ENCODE assay signal across 25 mouse cellular contexts in genomic region chr10:86137106-86137505, GRCm38 (mm10).
A peak's percentile ranks its signal among the peaks of the same experiment; 100 is the strongest.
DNase-seq lines count a peak whose midpoint lies in the region; ATAC-seq lines count a peak whose summit lies in the region.
"Had no signal": no experiment of that assay in that cellular context is flagged by ENCODE, and none has a peak within 500 bp of the region (broad histone marks: within the 10 kb centered on the region; RNA-seq: fewer than 3 reads in every experiment).

No protein-coding gene starts in this region.

- 38% methylated on average over 3 of the region's 3 CpGs for WGBS in heart, embryonic 12.5 days
- WGBS in lung, embryonic 15.5 days, result 7% methylated on average over 3 of the region's 3 CpGs

- no peak overlapping the region for H3K4me2 ChIP-seq in heart, embryonic 12.5 days
- no peak overlapping the region for H3K4me2 ChIP-seq in lung, embryonic 15.5 days
- H3K4me2 ChIP-seq: embryonic facial prominence, embryonic 13.5 days; forebrain, embryonic 12.5 days; forebrain, embryonic 15.5 days; heart, embryonic 13.5 days; hindbrain, embryonic 12.5 days; hindbrain, embryonic 15.5 days had no signal

- no peaks in the 10 kb centered on the region for H3K9me3 ChIP-seq in heart, embryonic 12.5 days (replicated peaks)
- H3K9me3 ChIP-seq in lung, embryonic 15.5 days, result no peaks in the 10 kb centered on the region
- H3K9me3 ChIP-seq: embryonic facial prominence, embryonic 10.5 days; embryonic facial prominence, embryonic 13.5 days; forebrain, embryonic 12.5 days; forebrain, embryonic 15.5 days; heart, embryonic 13.5 days; hindbrain, embryonic 12.5 days; hindbrain, embryonic 15.5 days had no signal

- no peak for ATAC-seq in heart, embryonic 12.5 days (ENCODE audit: insufficient number of reproducible peaks, low FRiP score)
- ATAC-seq in lung, embryonic 15.5 days (ENCODE audit: borderline replicate concordance, extremely low read depth, low FRiP score, low TSS enrichment), result no peak
- ATAC-seq: activated CD4-positive, CD25-positive, alpha-beta regulatory T cell, adult 4 months; forebrain, embryonic 15.5 days had no signal

- H3K36me3 ChIP-seq in heart, embryonic 12.5 days, result no peaks in the 10 kb centered on the region
- H3K36me3 ChIP-seq in lung, embryonic 15.5 days, result no peaks in the 10 kb centered on the region
- H3K36me3 ChIP-seq: embryonic facial prominence, embryonic 10.5 days; embryonic facial prominence, embryonic 13.5 days; forebrain, embryonic 12.5 days; forebrain, embryonic 15.5 days; heart, embryonic 13.5 days; hindbrain, embryonic 12.5 days; hindbrain, embryonic 15.5 days had no signal

- no peak overlapping the region for H3K27ac ChIP-seq in heart, embryonic 12.5 days (ENCODE audit: poor library complexity, severe bottlenecking)
- H3K27ac ChIP-seq in lung, embryonic 15.5 days, result 0 out of 2 replicates have a peak overlapping the region, but pooled peaks have one; percentile 3
- H3K27ac ChIP-seq: embryonic facial prominence, embryonic 10.5 days; embryonic facial prominence, embryonic 13.5 days; forebrain, embryonic 12.5 days; forebrain, embryonic 15.5 days; heart, embryonic 13.5 days; hindbrain, embryonic 12.5 days; hindbrain, embryonic 15.5 days had no signal

- DNase-seq in heart, adult 11 months, result peak; percentile 76
- peak; percentile 1 for DNase-seq in kidney, postnatal 10 days
- DNase-seq in kidney, adult 9 months, result no peak
- DNase-seq in lung, postnatal 25 days (ENCODE audit: low spot score), result no peak
- DNase-seq in lung, postnatal 10 days, result peak; percentile 12
- DNase-seq in gastrocnemius, postnatal 25 days, result no peak
- DNase-seq: adrenal gland, adult 8-10 months; adrenal gland, postnatal 25 days; cerebellum, adult 11-12 months; cerebellum, adult 8-10 months; cerebellum, postnatal 10 days; cerebellum, postnatal 36 days; embryo, embryonic 11 days; gastrocnemius, postnatal 36 days had no signal

- H3K4me3 ChIP-seq in heart, embryonic 12.5 days, result no peak overlapping the region
- H3K4me3 ChIP-seq in lung, embryonic 15.5 days, result no peak overlapping the region
- H3K4me3 ChIP-seq: embryonic facial prominence, embryonic 10.5 days; embryonic facial prominence, embryonic 13.5 days; erythroblast, embryonic 14.5 days; forebrain, embryonic 12.5 days; forebrain, embryonic 15.5 days; heart, embryonic 13.5 days; hindbrain, embryonic 12.5 days; hindbrain, embryonic 15.5 days had no signal

- H3K27me3 ChIP-seq in heart, embryonic 12.5 days (replicated peaks), result 0 out of 2 replicates have a peak, but pooled peaks cover 3% of the 10 kb centered on the region
- no peaks in the 10 kb centered on the region for H3K27me3 ChIP-seq in lung, embryonic 15.5 days
- H3K27me3 ChIP-seq: embryonic facial prominence, embryonic 13.5 days; forebrain, embryonic 12.5 days; forebrain, embryonic 15.5 days; hindbrain, embryonic 12.5 days; hindbrain, embryonic 15.5 days had no signal

- H3K9ac ChIP-seq in heart, embryonic 12.5 days, result no peak overlapping the region
- no peak overlapping the region for H3K9ac ChIP-seq in lung, embryonic 15.5 days
- H3K9ac ChIP-seq: embryonic facial prominence, embryonic 13.5 days; forebrain, embryonic 12.5 days; forebrain, embryonic 15.5 days; heart, embryonic 13.5 days; hindbrain, embryonic 12.5 days; hindbrain, embryonic 15.5 days had no signal

- peaks cover 12% of the 10 kb centered on the region for H3K4me1 ChIP-seq in heart, embryonic 12.5 days (replicated peaks)
- H3K4me1 ChIP-seq in lung, embryonic 15.5 days, result peaks cover 24% of the 10 kb centered on the region
- H3K4me1 ChIP-seq: forebrain, embryonic 12.5 days; forebrain, embryonic 15.5 days; hindbrain, embryonic 12.5 days; hindbrain, embryonic 15.5 days had no signal

Comparison
In these comparisons a context has a peak if more than half of its experiments do, and no peak if none do; other contexts are left out.
1. DNase-seq: peak in heart, adult 11 months (single experiment), kidney, postnatal 10 days (single experiment) and lung, postnatal 10 days (single experiment); none in kidney, adult 9 months (single experiment), lung, postnatal 25 days (single experiment) and gastrocnemius, postnatal 25 days (single experiment).